Mouse (Mus musculus): Measurements from ENCODE around the gene Sh2d7.

- TF ChIP-seq CTCF (IDR thresholded peaks at IDR 0.05; ENCODE audit: borderline replicate concordance, insufficient read depth, low read length) = no peak
- no peak for TF ChIP-seq POLR2A (IDR thresholded peaks at IDR 0.05; ENCODE audit: low read depth, low read length)
Observed at GRCm38 (mm10) chr9:54490431-54490830, 48.4 kb upstream of the Sh2d7 start.

All from embryonic fibroblast, embryonic 13.5 days (primary cell).